ENCODE assay signal across 12 mouse cellular contexts in genomic region chr11:17727258-17728034, GRCm38 (mm10).
DNase-seq lines count a peak whose midpoint lies in the region; ATAC-seq and TF ChIP-seq lines count a peak whose summit lies in the region.
"Had no signal": no experiment of that assay in that cellular context is flagged by ENCODE, and none has a peak within 500 bp of the region (broad histone marks: within the 10 kb centered on the region; RNA-seq: fewer than 3 reads in every experiment).

No protein-coding gene starts in this region.

- no peak for ATAC-seq in heart, embryonic 12.5 days (ENCODE audit: insufficient number of reproducible peaks, low FRiP score)
- ATAC-seq in heart, postnatal 0 days (ENCODE audit: insufficient read depth, low read depth): peak; percentile 51; the same call in 1 of the 2 replicates

- TF ChIP-seq RAD21 in CH12.LX (IDR thresholded peaks at IDR 0.05; ENCODE audit: low read depth, low read length): no peak

- H3K9ac ChIP-seq in heart, embryonic 12.5 days: no peak overlapping the region
- 0 out of 2 replicates have a peak overlapping the region, but pooled peaks have one; percentile 15 for H3K9ac ChIP-seq in CH12.LX (ENCODE audit: insufficient read depth, low read depth)
- H3K9ac ChIP-seq in heart, postnatal 0 days (replicated peaks; ENCODE audit: low read depth, low read length): no peak overlapping the region
- H3K9ac ChIP-seq: hindbrain, embryonic 12.5 days had no signal

- H3K4me2 ChIP-seq in heart, embryonic 12.5 days: no peak overlapping the region
- peak overlapping the region; percentile 61 for H3K4me2 ChIP-seq in CH12.LX (ENCODE audit: insufficient read depth, low read depth, poor library complexity, severe bottlenecking)
- no peak overlapping the region for H3K4me2 ChIP-seq in heart, postnatal 0 days (ENCODE audit: low read depth, low read length)
- H3K4me2 ChIP-seq: hindbrain, embryonic 12.5 days had no signal

- no peaks in the 10 kb centered on the region for H3K9me3 ChIP-seq in heart, embryonic 12.5 days (replicated peaks)
- peaks cover 2% of the 10 kb centered on the region for H3K9me3 ChIP-seq in CH12.LX (replicated peaks; ENCODE audit: low read length)
- H3K9me3 ChIP-seq in heart, postnatal 0 days (replicated peaks; ENCODE audit: control insufficient read depth, low read length): no peaks in the 10 kb centered on the region
- H3K9me3 ChIP-seq: hindbrain, embryonic 12.5 days had no signal

- no peaks in the 10 kb centered on the region for H3K4me1 ChIP-seq in heart, embryonic 12.5 days (replicated peaks)
- H3K4me1 ChIP-seq in CH12.LX (ENCODE audit: control insufficient read depth in 1 of 2, insufficient read depth in 2 of 2): peaks cover 6 to 39% of the 10 kb centered on the region in 2 experiments
- no peaks in the 10 kb centered on the region for H3K4me1 ChIP-seq in heart, postnatal 0 days (ENCODE audit: control insufficient read depth, insufficient read depth)

- WGBS in heart, embryonic 12.5 days: 63% methylated on average over 8 of the region's 8 CpGs
- WGBS in heart, postnatal 0 days: 53% methylated on average over 8 of the region's 8 CpGs

- no peaks in the 10 kb centered on the region for H3K79me2 ChIP-seq in CH12.LX (replicated peaks; ENCODE audit: control insufficient read depth, extremely low read depth, insufficient read depth, poor library complexity, severe bottlenecking)

- no peak overlapping the region for H3K27ac ChIP-seq in heart, embryonic 12.5 days (ENCODE audit: poor library complexity, severe bottlenecking)
- H3K27ac ChIP-seq in CH12.LX (ENCODE audit: insufficient read depth, low read depth): no peak overlapping the region
- peak overlapping the region; percentile 13; the same call in 1 of the 2 replicates for H3K27ac ChIP-seq in heart, postnatal 0 days (ENCODE audit: low read depth)
- H3K27ac ChIP-seq: hindbrain, embryonic 12.5 days had no signal

- DNase-seq in heart, adult 11 months: peak; percentile 94
- DNase-seq in CH12.LX (ENCODE audit: extremely low read depth): no peak
- peak; percentile 27 for DNase-seq in heart, postnatal 0 days (ENCODE audit: low spot score)
- DNase-seq in kidney, postnatal 10 days: peak; percentile 51
- DNase-seq in urinary bladder, postnatal 10 days (ENCODE audit: low spot score): no peak
- no peak for DNase-seq in gastrocnemius, adult 18-20 months (ENCODE audit: low spot score)
- no peak for DNase-seq in adrenal gland, postnatal 36 days
- DNase-seq: adrenal gland, postnatal 10 days; cerebellum, adult 8-10 months; thymus, postnatal 4 days had no signal

- dilution Hi-C loops in CH12.LX (cut with MboI; ENCODE audit: extremely low pct_ligation_motif_present, extremely low pct_unique_long_range_greater_than_20kb, low sequenced_read_pairs): no loop called here

- in situ Hi-C loops in CH12.LX (cut with MboI; ENCODE audit: low pct_ligation_motif_present, low pct_unique_long_range_greater_than_20kb, low sequenced_read_pairs): no loop called here

- H3K36me3 ChIP-seq in heart, embryonic 12.5 days: no peaks in the 10 kb centered on the region
- no peaks in the 10 kb centered on the region for H3K36me3 ChIP-seq in CH12.LX (replicated peaks in 1 of 2; ENCODE audit: control insufficient read depth in 1 of 2, insufficient read depth in 1 of 2, low read length in 1 of 2)
- no peaks in the 10 kb centered on the region for H3K36me3 ChIP-seq in heart, postnatal 0 days (replicated peaks; ENCODE audit: control insufficient read depth, insufficient read depth, low read length)
- H3K36me3 ChIP-seq: hindbrain, embryonic 12.5 days had no signal

- no peaks in the 10 kb centered on the region for H3K27me3 ChIP-seq in heart, embryonic 12.5 days (replicated peaks)
- no peaks in the 10 kb centered on the region for H3K27me3 ChIP-seq in CH12.LX (replicated peaks)
- no peaks in the 10 kb centered on the region for H3K27me3 ChIP-seq in heart, postnatal 0 days (ENCODE audit: control insufficient read depth, insufficient read depth, low read length)
- H3K27me3 ChIP-seq: hindbrain, embryonic 12.5 days had no signal

- no peak overlapping the region for H3K4me3 ChIP-seq in heart, embryonic 12.5 days
- no peak overlapping the region for H3K4me3 ChIP-seq in CH12.LX (replicated peaks in 1 of 3; ENCODE audit: low read depth in 2 of 3, low read length in 2 of 3, poor library complexity in 1 of 3)
- no peak overlapping the region for H3K4me3 ChIP-seq in heart, postnatal 0 days (ENCODE audit: low read depth, low read length)
- H3K4me3 ChIP-seq: hindbrain, embryonic 12.5 days had no signal

- no peak for TF ChIP-seq POLR2A in CH12.LX (IDR thresholded peaks at IDR 0.05; ENCODE audit: low read depth, low read length)

- no peak for TF ChIP-seq EP300 in CH12.LX (IDR thresholded peaks at IDR 0.05; ENCODE audit: low read length)
- TF ChIP-seq EP300 in heart, postnatal 0 days (IDR thresholded peaks at IDR 0.05; ENCODE audit: low read depth): no peak

- TF ChIP-seq CTCF in CH12.LX (conservative IDR thresholded peaks at IDR 0.05 in 1 of 2, IDR thresholded peaks at IDR 0.05 in 1 of 2; ENCODE audit: low read depth in 2 of 2, low read length in 2 of 2): no peak
- TF ChIP-seq CTCF in heart, postnatal 0 days (IDR thresholded peaks at IDR 0.05; ENCODE audit: low read depth): no peak

TF ChIP-seq in CH12.LX, 34 proteins besides CTCF, POLR2A, EP300 and RAD21:
- no peak for TF ChIP-seq ZNF384 (IDR thresholded peaks at IDR 0.05; ENCODE audit: low read depth, low read length)
- TF ChIP-seq NELFE (IDR thresholded peaks at IDR 0.05; ENCODE audit: low read depth, low read length): no peak
- no peak for TF ChIP-seq USF2 (conservative IDR thresholded peaks at IDR 0.05; ENCODE audit: low read depth, low read length)
- TF ChIP-seq IRF4 (IDR thresholded peaks at IDR 0.05; ENCODE audit: low read depth, low read length): no peak
- no peak for TF ChIP-seq E2F4 (IDR thresholded peaks at IDR 0.05; ENCODE audit: insufficient replicate concordance, low read depth, low read length)
- no peak for TF ChIP-seq RCOR1 (conservative IDR thresholded peaks at IDR 0.05; ENCODE audit: low read depth, low read length)
- TF ChIP-seq MAFK (IDR thresholded peaks at IDR 0.05; ENCODE audit: insufficient replicate concordance, low read length): no peak
- no peak for TF ChIP-seq TCF12 (IDR thresholded peaks at IDR 0.05; ENCODE audit: low read depth, low read length)

Comparison
In these comparisons a context has a peak if more than half of its experiments do, and no peak if none do; other contexts are left out.
1. DNase-seq: peak in heart, adult 11 months (single experiment), heart, postnatal 0 days (single experiment) and kidney, postnatal 10 days (single experiment); none in CH12.LX (single experiment), urinary bladder, postnatal 10 days (single experiment), gastrocnemius, adult 18-20 months (single experiment) and adrenal gland, postnatal 36 days (0 of 2).